Mouse (Mus musculus) neural tube, embryonic 12.5 days (tissue): Measurements from ENCODE around the gene Mgll. TPM values are rescaled to one million over a fixed set of nuclear protein-coding genes. Genes with fewer than 3 reads are reported as not detected.

Experiments used
- ATAC-seq: fragments of 200-750 bp; cut with Nextera tagmentation; 2 replicates; pipeline ENCODE4 v1.8.0; 2017; ENCODE audit warnings: low read depth, mild to moderate bottlenecking, moderate TSS enrichment, moderate library complexity; ENCODE audit not compliant: low FRiP score
- H3K27ac ChIP-seq: fragments of 300-500 bp; sonication (generic); 2 replicates; pipeline ENCODE4 v1.5.1; 2016
- H3K27me3 ChIP-seq: fragments of 300-500 bp; sonication (generic); replicated peaks from 2 replicates; pipeline ENCODE4 v1.6.1; 2016; ENCODE audit warnings: mild to moderate bottlenecking
- H3K36me3 ChIP-seq: fragments of 300-500 bp; sonication (generic); 2 replicates; pipeline ENCODE4 v1.6.1; 2016; ENCODE audit warnings: mild to moderate bottlenecking
- H3K4me1 ChIP-seq: fragments of 300-500 bp; sonication (generic); 2 replicates; pipeline ENCODE4 v1.6.1; 2016
- H3K4me2 ChIP-seq: fragments of 300-500 bp; sonication (generic); replicated peaks from 2 replicates; pipeline ENCODE4 v1.6.1; 2016; ENCODE audit warnings: mild to moderate bottlenecking
- H3K4me3 ChIP-seq: fragments of 300-500 bp; sonication (generic); 2 replicates; pipeline ENCODE4 v1.5.1; 2016
- H3K9ac ChIP-seq: fragments of 300-500 bp; sonication (generic); 2 replicates; pipeline ENCODE4 v1.6.1; 2016; ENCODE audit warnings: mild to moderate bottlenecking
- H3K9me3 ChIP-seq: fragments of 300-500 bp; sonication (generic); 2 replicates; pipeline ENCODE4 v1.6.1; 2016; ENCODE audit warnings: mild to moderate bottlenecking
- WGBS: fragments of 180-500 bp; shearing (Covaris S2); methylation state at CpG from one replicate; pipeline ENCODE4 v1.1.7; 2016; 5-methylcytosine and 5-hydroxymethylcytosine counted together
- polyA plus RNA-seq: library from polyadenylated mRNA; unstranded; fragments of >200 nt; fragmentation: Nextera tagmentation; extraction: Ambion mirVana; gene quantifications from 2 replicates; pipeline ENCODE4 v1.2.1, GENCODE M21; 2016

Mgll gene
- polyA plus RNA-seq, 1 experiment from 2014 or later, result 9.3 TPM

DNA sequence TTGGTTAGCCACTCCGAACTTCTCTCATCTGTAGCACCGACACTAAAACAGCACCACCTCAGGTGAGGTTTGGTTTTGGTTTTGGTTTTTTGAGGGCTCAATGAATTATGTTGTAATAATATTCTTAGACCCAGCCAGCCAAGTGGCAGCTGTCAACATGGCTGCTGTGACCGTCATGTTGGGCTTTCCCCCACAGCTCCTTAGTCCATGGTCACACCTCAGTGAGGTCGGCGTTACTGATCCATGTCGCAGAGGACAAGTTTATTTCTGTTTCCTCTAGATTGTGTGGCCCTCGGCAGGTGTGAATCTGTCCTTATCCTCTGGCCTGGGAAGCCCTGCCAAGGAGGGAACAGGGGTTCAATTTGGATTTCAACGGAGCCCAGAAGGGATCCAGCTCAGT, 33.9 kb downstream of the Mgll start:
- Histone ChIP-seq H3K36me3 (no peaks in the 10 kb centered on the region), H3K9me3 (no peaks in the 10 kb centered on the region), H3K4me1 (peaks cover 12% of the 10 kb centered on the region; the same call in 1 of the 2 replicates), H3K27ac (no peak overlapping the region), H3K4me2 (no peak overlapping the region), H3K4me3 (no peak overlapping the region), H3K9ac (no peak overlapping the region), H3K27me3 (no peaks in the 10 kb centered on the region)
- no peak for ATAC-seq
- 85% methylated on average over 8 of the region's 8 CpGs for WGBS

DNA sequence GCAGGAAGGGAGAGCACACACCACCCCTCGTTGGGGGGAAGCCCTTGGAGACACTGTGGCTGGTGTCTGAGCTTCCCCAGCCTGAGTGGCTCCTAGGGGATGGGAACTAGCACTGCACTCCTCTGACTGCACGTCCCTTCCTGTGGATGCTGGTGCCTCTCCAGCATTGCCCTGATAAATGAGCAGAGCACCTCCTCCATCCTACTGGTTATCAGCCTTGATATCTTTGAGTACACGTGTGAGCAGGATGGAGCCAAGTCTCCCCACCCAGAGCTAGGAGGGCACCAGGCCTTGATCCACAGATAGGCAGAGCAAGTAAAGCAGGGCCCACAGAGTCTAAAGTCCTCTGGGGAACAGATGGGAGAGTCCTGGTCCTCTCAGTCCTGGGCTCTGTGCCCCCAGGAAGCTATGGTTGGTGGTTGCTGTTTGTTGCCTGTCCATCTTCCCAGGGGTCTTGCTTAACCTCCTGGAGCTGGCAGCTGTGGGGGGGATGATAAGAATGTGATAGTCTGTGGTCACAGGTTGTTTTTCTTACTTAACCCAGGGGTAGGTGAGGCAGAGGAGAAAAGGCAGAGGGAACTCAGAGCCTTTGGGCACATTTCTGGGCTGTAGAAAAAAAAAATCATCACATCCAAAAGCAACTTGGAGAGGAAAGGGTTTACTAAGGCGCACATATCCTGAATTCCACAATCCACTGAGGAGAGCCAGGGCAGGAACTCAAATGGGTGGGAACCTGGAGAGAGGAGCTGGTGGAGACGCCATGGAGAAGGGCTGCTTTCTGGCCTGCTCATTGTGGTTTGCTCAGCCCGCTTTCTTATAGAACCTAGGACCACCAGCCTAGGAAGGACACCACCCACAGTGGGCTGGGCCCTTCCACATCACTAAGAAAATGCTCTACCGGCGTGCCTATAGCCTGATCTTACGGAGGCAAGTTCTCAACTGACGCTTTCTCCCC, 34.6 kb downstream of the Mgll start:
- ATAC-seq, result no peak
- H3K9ac ChIP-seq, result no peak overlapping the region
- H3K9me3 ChIP-seq, result no peaks in the 10 kb centered on the region
- no peak overlapping the region for H3K4me2 ChIP-seq
- no peaks in the 10 kb centered on the region for H3K27me3 ChIP-seq
- peaks cover 12% of the 10 kb centered on the region; the same call in 1 of the 2 replicates for H3K4me1 ChIP-seq
- H3K4me3 ChIP-seq, result no peak overlapping the region
- H3K27ac ChIP-seq, result no peak overlapping the region
- H3K36me3 ChIP-seq, result no peaks in the 10 kb centered on the region
- 87% methylated on average over 10 of the region's 10 CpGs for WGBS

DNA sequence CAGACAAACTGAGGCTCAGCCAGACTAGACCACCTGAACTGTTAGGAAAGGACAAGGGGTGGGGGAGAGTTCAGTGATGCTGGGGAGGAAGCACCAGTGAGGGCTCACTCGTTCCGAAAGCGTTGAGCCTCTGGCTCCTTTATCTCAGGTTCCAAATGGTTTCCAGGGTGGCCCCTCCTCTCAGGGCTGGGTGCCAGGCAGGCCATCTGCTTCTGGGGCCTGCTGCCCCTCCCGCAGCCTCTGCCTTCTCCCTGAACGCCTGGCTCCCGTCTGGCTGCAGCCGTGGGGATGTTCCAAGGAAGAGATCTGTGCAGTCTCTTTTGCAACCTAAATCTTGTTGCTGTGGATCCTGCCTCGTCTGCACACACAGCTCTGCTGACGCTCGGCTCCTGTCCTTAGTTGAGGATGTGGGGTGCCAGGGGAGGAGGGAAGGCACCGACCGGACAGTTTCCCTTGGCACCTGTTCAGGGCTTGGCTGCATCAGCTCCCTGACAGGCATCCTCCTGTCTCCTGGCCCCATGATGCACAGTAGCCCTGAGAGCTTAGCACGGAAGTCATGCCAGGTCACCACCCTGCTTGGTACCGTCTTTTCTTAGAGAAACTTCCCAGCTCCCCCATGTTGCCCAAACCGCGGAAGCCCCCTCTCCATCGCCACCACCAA, 35.7 kb downstream of the Mgll start:
- no peak overlapping the region for H3K4me3 ChIP-seq
- no peak overlapping the region for H3K9ac ChIP-seq
- 65% methylated on average over 17 of the region's 17 CpGs for WGBS
- H3K27me3 ChIP-seq, result no peaks in the 10 kb centered on the region
- no peaks in the 10 kb centered on the region for H3K36me3 ChIP-seq
- H3K27ac ChIP-seq, result no peak overlapping the region
- peak; percentile 69 for ATAC-seq
- H3K4me2 ChIP-seq, result no peak overlapping the region
- H3K4me1 ChIP-seq, result peaks cover 12% of the 10 kb centered on the region; the same call in 1 of the 2 replicates
- H3K9me3 ChIP-seq, result no peaks in the 10 kb centered on the region

DNA sequence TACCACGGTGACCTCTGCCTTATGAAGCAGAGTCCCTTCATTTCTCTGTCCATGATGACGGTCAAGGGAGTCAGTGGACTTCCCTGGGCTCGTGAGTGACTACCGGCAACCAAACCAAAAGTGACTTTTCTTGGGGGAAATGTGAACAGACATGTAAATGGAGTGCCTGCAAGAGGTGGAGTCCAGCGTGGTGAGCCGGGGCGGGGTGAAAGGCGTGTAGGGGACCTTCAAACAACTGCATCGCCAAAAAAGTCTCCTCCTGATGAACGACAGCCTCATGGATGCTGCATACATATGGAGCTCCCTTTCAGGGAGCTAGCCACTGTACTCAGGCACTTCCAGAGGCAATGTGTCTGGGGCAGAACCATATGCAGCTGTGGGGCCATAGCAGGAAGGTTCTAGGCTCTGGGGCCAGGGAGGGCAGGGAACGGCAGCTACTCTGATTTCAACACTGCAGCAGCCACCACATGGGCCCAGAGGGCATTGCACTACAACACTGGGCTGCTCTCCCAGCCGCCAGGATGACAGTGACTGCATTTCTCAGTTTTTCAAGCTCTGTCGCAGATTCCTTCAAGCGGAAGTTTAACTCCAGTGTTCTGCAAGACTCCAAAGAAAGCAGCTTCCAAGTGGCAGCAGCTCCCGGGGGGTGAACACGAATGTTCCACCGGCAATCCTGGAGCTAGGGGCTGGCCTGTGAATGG, 36.9 kb downstream of the Mgll start:
- no peaks in the 10 kb centered on the region for H3K36me3 ChIP-seq
- H3K27me3 ChIP-seq, result no peaks in the 10 kb centered on the region
- ATAC-seq, result no peak
- no peak overlapping the region for H3K4me3 ChIP-seq
- no peak overlapping the region for H3K27ac ChIP-seq
- peaks cover 12% of the 10 kb centered on the region; the same call in 1 of the 2 replicates for H3K4me1 ChIP-seq
- 70% methylated on average over 17 of the region's 17 CpGs for WGBS
- no peak overlapping the region for H3K4me2 ChIP-seq
- H3K9ac ChIP-seq, result no peak overlapping the region
- H3K9me3 ChIP-seq, result no peaks in the 10 kb centered on the region

DNA sequence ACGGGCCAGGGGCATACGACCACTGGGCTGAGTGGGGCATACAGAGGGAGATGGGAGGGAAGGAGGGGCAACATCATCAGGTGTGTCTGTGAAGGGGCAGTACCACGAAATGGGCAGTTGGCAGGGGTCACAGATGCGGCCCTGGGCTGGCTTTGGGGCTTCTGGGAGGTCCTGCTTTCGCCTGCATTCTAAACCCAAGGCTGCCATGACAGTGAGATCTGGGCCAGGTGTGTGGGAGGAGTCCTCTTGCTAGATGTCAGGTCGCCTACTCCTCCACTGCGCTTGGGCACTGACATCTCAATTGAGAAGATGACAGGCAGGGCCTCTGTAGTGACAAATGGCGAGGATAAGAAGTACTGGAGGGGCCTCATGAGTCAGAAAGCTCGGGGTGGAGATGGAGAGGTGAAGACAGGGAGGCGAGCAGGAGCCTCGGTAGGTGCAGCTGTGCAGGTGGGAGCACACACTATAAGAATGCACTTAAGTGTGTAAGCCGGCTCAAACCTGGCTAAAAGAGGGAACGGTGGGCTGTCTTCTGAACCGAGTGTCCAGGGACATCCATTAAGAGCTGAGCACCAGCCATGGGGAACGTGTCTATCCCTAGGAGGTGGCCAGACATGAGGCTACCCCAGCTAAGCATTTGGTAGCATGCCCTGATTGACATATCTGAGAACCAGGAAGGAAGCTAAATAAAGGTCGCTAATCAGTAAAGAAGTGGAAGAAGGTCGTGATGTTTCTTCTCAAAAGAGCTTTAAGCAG, 37.6 kb downstream of the Mgll start:
- peaks cover 12% of the 10 kb centered on the region; the same call in 1 of the 2 replicates for H3K4me1 ChIP-seq
- no peak overlapping the region for H3K9ac ChIP-seq
- no peak for ATAC-seq
- 82% methylated on average over 17 of the region's 17 CpGs for WGBS
- no peaks in the 10 kb centered on the region for H3K27me3 ChIP-seq
- no peaks in the 10 kb centered on the region for H3K9me3 ChIP-seq
- H3K36me3 ChIP-seq, result no peaks in the 10 kb centered on the region
- H3K4me3 ChIP-seq, result no peak overlapping the region
- no peak overlapping the region for H3K4me2 ChIP-seq
- no peak overlapping the region for H3K27ac ChIP-seq

DNA sequence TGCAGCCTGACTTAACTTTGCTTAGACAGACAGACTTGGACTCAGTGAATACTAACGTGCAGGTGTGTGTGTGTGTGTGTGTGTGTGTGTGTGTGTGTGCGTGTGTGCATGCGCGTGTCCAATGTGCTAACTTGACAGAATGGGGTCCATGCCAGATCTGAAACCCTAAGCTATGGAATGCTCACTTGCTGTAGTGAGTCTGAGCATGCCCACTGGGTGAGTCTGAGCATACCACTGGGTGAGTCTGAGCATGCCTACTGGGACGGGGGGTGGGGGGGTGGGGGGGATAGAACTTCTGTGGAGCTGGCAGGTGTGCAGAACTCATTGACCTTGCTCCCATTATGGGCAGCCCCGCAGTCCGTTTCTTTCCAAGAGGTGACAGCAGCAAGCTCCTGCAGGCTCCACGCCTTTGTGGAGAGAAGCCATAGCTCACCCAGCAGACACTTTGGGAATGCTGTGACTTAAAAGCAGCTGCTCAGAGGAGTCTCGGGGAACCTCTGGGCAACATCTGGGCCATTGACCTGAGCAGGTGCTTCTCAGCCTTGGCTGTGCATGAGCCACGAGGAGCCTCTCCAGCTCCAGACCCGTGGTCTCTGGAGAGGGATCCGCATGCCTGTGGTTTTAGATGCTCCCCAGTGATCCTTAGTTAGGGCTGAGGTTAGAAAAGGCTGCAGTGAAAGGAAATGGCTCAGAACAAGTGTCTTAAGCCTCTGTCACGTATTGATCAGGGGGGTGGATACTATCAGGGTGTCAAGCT, 38.4 kb downstream of the Mgll start:
- Histone ChIP-seq H3K4me1 (peaks cover 12% of the 10 kb centered on the region; the same call in 1 of the 2 replicates), H3K36me3 (no peaks in the 10 kb centered on the region), H3K4me2 (no peak overlapping the region), H3K9ac (no peak overlapping the region), H3K27ac (no peak overlapping the region), H3K9me3 (no peaks in the 10 kb centered on the region), H3K27me3 (no peaks in the 10 kb centered on the region), H3K4me3 (no peak overlapping the region)
- 81% methylated on average over 13 of the region's 13 CpGs for WGBS
- ATAC-seq, result no peak

DNA sequence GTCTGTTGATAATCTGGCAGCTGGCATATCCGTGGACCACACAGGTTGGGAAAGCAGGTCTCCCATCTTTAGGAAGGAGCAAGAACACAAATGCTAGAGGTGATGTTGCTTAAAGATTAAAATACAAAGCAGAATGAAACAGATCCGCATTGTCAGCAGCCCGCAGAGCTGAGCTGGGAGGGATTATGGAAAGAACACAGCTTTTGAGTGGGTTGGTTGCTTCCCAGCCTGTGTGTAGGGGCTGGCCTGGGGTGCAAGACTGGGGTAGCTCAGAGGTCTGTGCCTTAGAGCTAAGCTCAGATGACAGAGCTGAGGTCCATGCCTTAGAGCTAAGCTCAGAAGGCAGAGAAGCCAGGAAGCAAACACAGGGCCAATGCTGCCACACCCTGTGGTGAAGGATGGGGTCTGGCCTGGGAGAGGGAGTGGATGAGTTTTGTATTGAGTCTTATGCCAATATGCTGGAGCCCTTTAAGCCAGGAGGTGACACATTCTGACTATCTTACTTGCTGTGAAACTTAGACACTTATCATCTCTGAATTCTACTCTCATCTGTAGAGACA, 39.4 kb downstream of the Mgll start:
- no peak overlapping the region for H3K4me3 ChIP-seq
- WGBS, result 93% methylated on average over 3 of the region's 3 CpGs
- ATAC-seq, result no peak
- H3K27ac ChIP-seq, result no peak overlapping the region
- no peak overlapping the region for H3K4me2 ChIP-seq
- no peaks in the 10 kb centered on the region for H3K9me3 ChIP-seq
- no peak overlapping the region for H3K9ac ChIP-seq
- peaks cover 12% of the 10 kb centered on the region; the same call in 1 of the 2 replicates for H3K4me1 ChIP-seq
- no peaks in the 10 kb centered on the region for H3K36me3 ChIP-seq
- H3K27me3 ChIP-seq, result no peaks in the 10 kb centered on the region

DNA sequence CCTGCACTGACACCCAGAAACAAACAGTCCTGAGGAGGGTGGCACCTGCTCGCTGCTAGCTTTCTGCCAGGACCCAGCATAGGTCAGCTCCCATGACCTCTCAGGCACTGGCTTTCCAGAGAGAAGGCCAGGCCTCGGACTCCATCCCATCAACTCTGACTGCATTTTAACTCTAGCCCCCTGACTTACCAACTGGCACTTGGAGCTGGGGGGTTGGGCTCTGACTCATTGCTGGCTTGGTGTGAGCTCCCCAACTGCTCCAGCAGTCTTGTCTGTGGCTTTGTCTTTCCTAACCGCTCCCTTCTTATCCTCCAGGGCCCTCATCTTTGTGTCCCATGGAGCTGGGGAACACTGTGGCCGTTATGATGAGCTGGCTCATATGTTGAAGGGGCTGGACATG, 40.1 kb downstream of the Mgll start:
- H3K27ac ChIP-seq, result no peak overlapping the region
- 80% methylated on average over 4 of the region's 4 CpGs for WGBS
- ATAC-seq, result no peak
- H3K4me2 ChIP-seq, result no peak overlapping the region
- no peaks in the 10 kb centered on the region for H3K36me3 ChIP-seq
- H3K4me1 ChIP-seq, result peaks cover 12% of the 10 kb centered on the region; the same call in 1 of the 2 replicates
- no peak overlapping the region for H3K9ac ChIP-seq
- H3K9me3 ChIP-seq, result no peaks in the 10 kb centered on the region
- H3K27me3 ChIP-seq, result no peaks in the 10 kb centered on the region
- H3K4me3 ChIP-seq, result no peak overlapping the region

DNA sequence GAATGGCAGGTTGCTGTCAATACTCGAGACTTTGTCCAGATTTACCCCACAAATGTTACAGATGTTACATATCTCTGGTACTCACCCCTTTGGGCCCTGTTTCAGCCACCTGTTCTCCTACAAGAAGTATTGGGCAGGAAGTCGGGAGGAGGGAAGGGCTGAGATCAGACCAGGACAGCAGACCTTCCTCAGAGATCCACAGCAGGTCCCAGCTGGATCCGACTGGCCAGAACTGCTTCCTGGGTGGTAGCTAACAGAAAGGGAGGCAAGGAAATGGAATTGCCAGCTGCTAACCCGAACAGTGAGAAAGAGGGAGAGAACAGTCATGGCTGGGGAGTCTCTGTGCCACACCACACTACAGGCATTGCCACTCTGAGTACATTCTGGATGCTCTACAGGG, 43.5 kb downstream of the Mgll start:
- no peaks in the 10 kb centered on the region for H3K27me3 ChIP-seq
- H3K4me3 ChIP-seq, result no peak overlapping the region
- H3K9me3 ChIP-seq, result no peaks in the 10 kb centered on the region
- H3K4me2 ChIP-seq, result no peak overlapping the region
- H3K27ac ChIP-seq, result no peak overlapping the region
- no peaks in the 10 kb centered on the region for H3K36me3 ChIP-seq
- WGBS, result 72% methylated on average over 4 of the region's 4 CpGs
- no peaks in the 10 kb centered on the region; the same call in 1 of the 2 replicates for H3K4me1 ChIP-seq
- no peak overlapping the region for H3K9ac ChIP-seq
- ATAC-seq, result no peak

DNA sequence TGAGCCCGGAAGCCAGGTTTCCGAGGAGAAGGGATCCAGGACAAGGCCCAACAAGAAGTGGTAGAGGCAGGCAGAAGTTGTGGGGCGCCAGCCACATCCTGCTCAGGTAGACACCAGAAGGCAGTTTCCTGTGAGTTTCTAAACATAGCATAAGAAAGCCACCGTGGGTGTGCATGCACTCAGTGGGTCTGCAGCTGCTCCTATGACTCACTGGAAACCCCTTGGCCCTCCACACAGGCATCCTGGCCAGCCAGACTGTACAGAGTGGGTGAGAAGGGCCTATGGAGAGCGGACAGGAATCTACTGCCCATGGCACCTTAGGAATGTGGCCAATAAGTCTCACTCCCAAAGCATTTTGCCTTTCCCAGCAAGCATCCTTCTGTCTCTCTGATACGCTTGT, 45.5 kb downstream of the Mgll start:
- H3K4me3 ChIP-seq, result no peak overlapping the region
- H3K36me3 ChIP-seq, result no peaks in the 10 kb centered on the region
- no peak for ATAC-seq
- no peaks in the 10 kb centered on the region for H3K9me3 ChIP-seq
- no peak overlapping the region for H3K27ac ChIP-seq
- no peaks in the 10 kb centered on the region for H3K27me3 ChIP-seq
- H3K4me2 ChIP-seq, result no peak overlapping the region
- no peaks in the 10 kb centered on the region; the same call in 1 of the 2 replicates for H3K4me1 ChIP-seq
- 83% methylated on average over 6 of the region's 6 CpGs for WGBS
- H3K9ac ChIP-seq, result no peak overlapping the region
